Mouse (Mus musculus) midbrain, embryonic 12.5 days (tissue): ENCODE measurements around the gene Cyp4f37. TPM values are rescaled to one million over a fixed set of nuclear protein-coding genes. Genes with fewer than 3 reads are reported as not detected.

ENCODE experiments used
- polyA plus RNA-seq: library from polyadenylated mRNA; unstranded; fragments of >200 nt; fragmentation: Nextera tagmentation; extraction: Ambion mirVana; gene quantifications from 2 replicates; pipeline ENCODE4 v1.2.1, GENCODE M21; 2016

The Cyp4f37 gene
- polyA plus RNA-seq, 1 experiment from 2014 or later, result not detected

Other genes with a start within 250 kb of the Cyp4f37 start
- 47.2 and 50.2 TPM in 2 replicates for gene Wiz, start 231.9 kb upstream of the Cyp4f37 start, polyA plus RNA-seq
- 0.59 and 1.1 TPM in 2 replicates for gene Rasal3, start 217.7 kb upstream of the Cyp4f37 start, polyA plus RNA-seq
- not detected in 2 replicates for gene Pglyrp2, start 197.1 kb upstream of the Cyp4f37 start, polyA plus RNA-seq
- gene Cyp4f39, start 168.6 kb upstream of the Cyp4f37 start, polyA plus RNA-seq, result 0.48 and 0.56 TPM in 2 replicates
- 11.4 and 11.7 TPM in 2 replicates for gene Cyp4f17, start 115.3 kb upstream of the Cyp4f37 start, polyA plus RNA-seq
- 16.7 and 19.9 TPM in 2 replicates for gene Cyp4f16, start 84.8 kb upstream of the Cyp4f37 start, polyA plus RNA-seq
- not detected in 2 replicates for gene Cyp4f40, start 37.6 kb downstream of the Cyp4f37 start, polyA plus RNA-seq
- gene Cyp4f15, start 64.3 kb downstream of the Cyp4f37 start, polyA plus RNA-seq, result 0.40 and 0.80 TPM in 2 replicates
- 52.0 and 55.5 TPM in 2 replicates for gene Zfp871, start 167.0 kb downstream of the Cyp4f37 start, polyA plus RNA-seq
- 53.5 and 57.9 TPM in 2 replicates for gene Zfp811, start 188.6 kb downstream of the Cyp4f37 start, polyA plus RNA-seq
- 18.6 and 20.4 TPM in 2 replicates for gene Zfp799, start 209.0 kb downstream of the Cyp4f37 start, polyA plus RNA-seq